In genomic region chr3:87377719-87378118, GRCm38 (mm10) we compare ENCODE assay signal across 31 mouse cellular contexts. TPM values are rescaled to one million over a fixed set of nuclear protein-coding genes. Genes with fewer than 3 reads are reported as not detected.
DNase-seq lines count a peak whose midpoint lies in the region; ATAC-seq lines count a peak whose summit lies in the region.
"Had no signal": no experiment of that assay in that cellular context is flagged by ENCODE, and none has a peak within 500 bp of the region (broad histone marks: within the 10 kb centered on the region; RNA-seq: fewer than 3 reads in every experiment).

No protein-coding gene starts in this region.

- no peak for ATAC-seq in heart, embryonic 12.5 days (ENCODE audit: insufficient number of reproducible peaks, low FRiP score)
- no peak for ATAC-seq in inflammation-experienced regulatory T-cells, adult 6 months
- ATAC-seq: forebrain, embryonic 14.5 days; lung, postnatal 0 days had no signal

- no peaks in the 10 kb centered on the region for H3K27me3 ChIP-seq in heart, embryonic 12.5 days (replicated peaks)
- H3K27me3 ChIP-seq: midbrain, embryonic 12.5 days had no signal

- H3K9ac ChIP-seq in heart, embryonic 12.5 days: no peak overlapping the region
- H3K9ac ChIP-seq: hindbrain, embryonic 14.5 days; midbrain, embryonic 12.5 days had no signal

- H3K4me1 ChIP-seq in heart, embryonic 12.5 days (replicated peaks): 0 out of 2 replicates have a peak, but pooled peaks cover 5% of the 10 kb centered on the region
- H3K4me1 ChIP-seq: limb, embryonic 10.5 days had no signal

- peak; percentile 39 for DNase-seq in heart, adult 11 months
- DNase-seq in A20 (ENCODE audit: low read depth, low spot score) (peak; percentile 91), R1 (ENCODE audit: low read depth, low spot score) (peak; percentile 51)
- DNase-seq in frontal cortex, postnatal 25 days (ENCODE audit: low spot score in 2 of 2): no peak
- no peak for DNase-seq in cerebellum, adult 9-11 months
- DNase-seq: adrenal gland, postnatal 36 days; cerebellum, adult 2 months; gastrocnemius, postnatal 14 days; heart, adult 2 months; heart, postnatal 4 days; kidney, postnatal 25 days; liver had no signal

- H3K4me3 ChIP-seq in heart, embryonic 12.5 days: no peak overlapping the region
- H3K4me3 ChIP-seq in macrophage (ENCODE audit: inconsistent target): no peak overlapping the region
- H3K4me3 ChIP-seq: heart, adult 2 months; layer of hippocampus, adult 2 months; limb, embryonic 10.5 days; midbrain, embryonic 12.5 days had no signal

- H3K27ac ChIP-seq in heart, embryonic 12.5 days (ENCODE audit: poor library complexity, severe bottlenecking): no peak overlapping the region
- peak overlapping the region; percentile 13; the same call in 1 of the 2 replicates for H3K27ac ChIP-seq in macrophage
- H3K27ac ChIP-seq: heart, adult 2 months; hindbrain, embryonic 14.5 days; layer of hippocampus, adult 2 months; limb, embryonic 10.5 days; midbrain, embryonic 12.5 days had no signal

- 42% methylated on average over 6 of the region's 6 CpGs for WGBS in heart, embryonic 12.5 days
- 73% methylated on average over 6 of the region's 6 CpGs for WGBS in macrophage (ENCODE audit: missing documents)

- no peaks in the 10 kb centered on the region for H3K9me3 ChIP-seq in heart, embryonic 12.5 days (replicated peaks)
- H3K9me3 ChIP-seq: limb, embryonic 10.5 days; midbrain, embryonic 12.5 days had no signal

- no peaks in the 10 kb centered on the region for H3K79me2 ChIP-seq in macrophage (ENCODE audit: inconsistent target)

- no peak overlapping the region for H3K4me2 ChIP-seq in heart, embryonic 12.5 days
- H3K4me2 ChIP-seq: hindbrain, embryonic 14.5 days; midbrain, embryonic 12.5 days had no signal

- no peaks in the 10 kb centered on the region for H3K36me3 ChIP-seq in heart, embryonic 12.5 days
- H3K36me3 ChIP-seq in macrophage (ENCODE audit: inconsistent target): no peaks in the 10 kb centered on the region
- H3K36me3 ChIP-seq: limb, embryonic 10.5 days; midbrain, embryonic 12.5 days had no signal

RNA-seq across cellular contexts. Expression of gene Fcrl1, which starts 1.5 kb away (rescaled TPM):
- polyA plus RNA-seq in heart, embryonic 12.5 days (2016; fragmentation: Nextera tagmentation; extraction: Ambion mirVana): 0.27 TPM in 1 of 2 replicates, not detected in the other
- total RNA-seq in macrophage (2018; cell fraction: chromatin; rRNA removed): 1 to 10 TPM in 23 of 26 experiments, under 1 TPM in 3; 0.58 to 9.3 (median 4.8) TPM
- total RNA-seq in macrophage (2018; cell fraction: cytosol; rRNA removed): 1 to 10 TPM; 3.1 to 8.7 (median 4.0) TPM
- total RNA-seq in macrophage (2018; cell fraction: nucleus; rRNA removed): 10 to 100 TPM in 4 of 26 experiments, 1 to 10 TPM in 22; 2.7 to 14.1 (median 5.8) TPM
- polyA plus RNA-seq in macrophage (2018): 2.8 to 11.5 TPM (median 8.4 TPM) in 3 replicates
- polyA plus RNA-seq in inflammation-experienced regulatory T-cells, adult 6 months (2017; shearing (Covaris generic)): 10 to 100 TPM; 19.6 to 37.1 (median 30.9) TPM
- total RNA-seq: gastrocnemius, postnatal 14 days; heart, postnatal 4 days had no signal
- polyA plus RNA-seq: hindbrain, embryonic 14.5 days; limb, embryonic 10.5 days; testis, adult 2 months had no signal

RNA-seq across cellular contexts. Expression of gene Cd5l, which starts 20.0 kb away (rescaled TPM):
- 0.10 and 0.18 TPM in 2 replicates for polyA plus RNA-seq in heart, embryonic 12.5 days (2016; fragmentation: Nextera tagmentation; extraction: Ambion mirVana)
- 100 to 1,000 TPM in 10 of 26 experiments, 10 to 100 TPM in 16; 19.3 to 262 (median 82.5) TPM for total RNA-seq in macrophage (2018; cell fraction: chromatin; rRNA removed)
- 1,000 to 10,000 TPM in 2 of 26 experiments, 100 to 1,000 TPM in 24; 221 to 1,088 (median 499) TPM for total RNA-seq in macrophage (2018; cell fraction: cytosol; rRNA removed)
- 100 to 1,000 TPM; 146 to 877 (median 411) TPM for total RNA-seq in macrophage (2018; cell fraction: nucleus; rRNA removed)
- polyA plus RNA-seq in macrophage (2018): 496 to 1,051 TPM (median 577 TPM) in 3 replicates
- polyA plus RNA-seq in inflammation-experienced regulatory T-cells, adult 6 months (2017; shearing (Covaris generic)): under 1 TPM in 2 of 3 experiments, not detected in 1; 0.16 to 0.58 TPM
- total RNA-seq: gastrocnemius, postnatal 14 days; layer of hippocampus, adult 2 months; layer of hippocampus, postnatal 25 days; neutrophil, adult 5-6 weeks had no signal
- polyA plus RNA-seq: kidney, embryonic 14.5 days; limb, embryonic 10.5 days had no signal

RNA-seq across cellular contexts. Expression of gene Fcrl5, which starts 57.9 kb away (rescaled TPM):
- polyA plus RNA-seq in heart, embryonic 12.5 days (2016; fragmentation: Nextera tagmentation; extraction: Ambion mirVana): not detected in 2 replicates
- 1 to 10 TPM in 10 of 26 experiments, under 1 TPM in 2, not detected in 14; 0.52 to 4.6 (median 1.5) TPM for total RNA-seq in macrophage (2018; cell fraction: chromatin; rRNA removed)
- 1 to 10 TPM in 13 of 26 experiments, under 1 TPM in 12, not detected in 1; 0.05 to 7.7 (median 4.3) TPM for total RNA-seq in macrophage (2018; cell fraction: cytosol; rRNA removed)
- total RNA-seq in macrophage (2018; cell fraction: nucleus; rRNA removed): 10 to 100 TPM in 1 of 26 experiments, 1 to 10 TPM in 12, under 1 TPM in 4, not detected in 9; 0.23 to 10.8 (median 4.3) TPM
- polyA plus RNA-seq in macrophage (2018): 0.11 TPM in 1 of 3 replicates, not detected in the others
- polyA plus RNA-seq in inflammation-experienced regulatory T-cells, adult 6 months (2017; shearing (Covaris generic)): under 1 TPM; 0.31 to 0.51 (median 0.39) TPM
- total RNA-seq: adrenal gland, adult 18-20 months; adrenal gland, postnatal 36 days; gastrocnemius, postnatal 14 days; heart, postnatal 4 days; layer of hippocampus, adult 2 months; layer of hippocampus, postnatal 25 days had no signal
- polyA plus RNA-seq: cerebellum, adult 2 months; embryonic facial prominence, embryonic 14.5 days; forebrain, embryonic 14.5 days; heart, embryonic 16.5 days; hindbrain, embryonic 14.5 days; intestine, embryonic 16.5 days; kidney, embryonic 14.5 days; limb, embryonic 10.5 days; liver, embryonic 16.5 days; lung, postnatal 0 days; midbrain, embryonic 12.5 days; testis, adult 2 months; urinary bladder, adult 2 months had no signal

Comparison
In these comparisons a context has a peak if more than half of its experiments do, and no peak if none do; other contexts are left out.
1. DNase-seq: peak in heart, adult 11 months (single experiment), A20 (single experiment) and R1 (single experiment); none in frontal cortex, postnatal 25 days (0 of 2) and cerebellum, adult 9-11 months (single experiment).
2. RNA of gene Cd5l, which starts 20.0 kb away (polyA plus RNA-seq): 496 to 1,051 TPM in macrophage; 0.16 to 0.58 TPM in inflammation-experienced regulatory T-cells, adult 6 months and 0.10 to 0.18 TPM in heart, embryonic 12.5 days; every median in the first group is over 100 times any median in the second.